Mouse (Mus musculus): ENCODE data around the gene Gm8298.
"Not testable (repeated sequence)": the region's sequence is repeated elsewhere in the genome, so short reads cannot be mapped to it uniquely, and the experiment has no call there.

The Gm8298 gene

GRCm38 (mm10) chr3:59860751-59861150 lies at the start of gene Gm8298:
Gene Gm8298, plus strand, starts transcription at chr3:59861051.
- in situ Hi-C loops (cut with MboI; ENCODE audit: low pct_unique_long_range_greater_than_20kb in 1 of 2, low sequenced_read_pairs in 2 of 2, unreplicated experiment in 1 of 2), result loop anchor here (25.0 kb wide), 2 partner anchors 202 to 252 kb away; no protein-coding TSS in a partner anchor

DNA sequence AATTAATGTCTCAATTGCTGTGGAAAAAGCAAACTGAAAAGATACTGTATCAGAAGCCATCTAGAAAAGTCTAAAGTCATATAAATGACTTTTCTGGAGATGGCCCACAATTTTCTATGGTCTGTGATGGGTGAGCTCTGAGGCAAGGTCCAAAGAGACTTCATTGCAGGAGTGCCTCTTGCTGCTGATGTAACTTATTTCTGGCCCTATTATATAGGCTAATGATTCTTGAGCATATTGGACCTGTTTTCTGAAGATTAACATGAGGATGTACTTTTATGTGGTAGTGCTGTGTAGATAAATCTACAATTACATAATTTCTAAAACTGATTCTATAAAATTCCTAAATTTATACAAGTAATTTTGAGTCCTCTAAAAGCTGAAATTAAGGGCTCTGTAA lies 47.7 kb upstream of the Gm8298 start:
- in situ Hi-C loops (cut with MboI; ENCODE audit: low pct_unique_long_range_greater_than_20kb in 1 of 2, low sequenced_read_pairs in 2 of 2, unreplicated experiment in 1 of 2), result no loop called here

- in situ Hi-C loops (cut with MboI; ENCODE audit: low pct_unique_long_range_greater_than_20kb in 1 of 2, low sequenced_read_pairs in 2 of 2, unreplicated experiment in 1 of 2), result loop anchor here (25.0 kb wide), 2 partner anchors 192 to 242 kb away; no protein-coding TSS in a partner anchor
Measured at GRCm38 (mm10) chr3:59870765-59871164, 9.9 kb downstream of the Gm8298 start.

- in situ Hi-C loops (cut with MboI; ENCODE audit: low pct_unique_long_range_greater_than_20kb in 1 of 2, low sequenced_read_pairs in 2 of 2, unreplicated experiment in 1 of 2), result not testable (repeated sequence)
Measured at GRCm38 (mm10) chr3:59877601-59878000, 16.8 kb downstream of the Gm8298 start.

- in situ Hi-C loops (cut with MboI; ENCODE audit: low pct_unique_long_range_greater_than_20kb in 1 of 2, low sequenced_read_pairs in 2 of 2, unreplicated experiment in 1 of 2), result not testable (repeated sequence)
Measured at GRCm38 (mm10) chr3:59879801-59880554, 19.1 kb downstream of the Gm8298 start.

DNA sequence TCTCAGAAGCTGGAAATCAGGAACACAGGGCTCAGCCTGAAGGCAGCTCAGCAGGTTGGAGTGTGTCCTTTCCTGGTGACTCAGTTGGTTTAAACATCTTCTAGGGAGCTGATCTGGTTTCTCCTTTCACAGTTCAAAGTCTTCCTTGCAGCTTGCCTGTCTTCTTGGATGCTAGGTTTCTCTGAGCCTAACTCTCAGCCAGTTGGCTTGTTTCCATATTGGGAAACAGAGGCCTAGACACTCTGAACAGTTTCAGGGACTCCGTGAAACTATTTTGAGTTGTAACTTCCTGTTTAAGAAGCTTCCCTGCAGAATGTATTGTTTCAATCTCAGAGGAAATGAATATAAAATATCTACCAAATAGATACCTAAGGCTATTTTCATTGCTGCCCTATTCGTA lies 32.4 kb downstream of the Gm8298 start:
- in situ Hi-C loops (cut with MboI; ENCODE audit: low pct_unique_long_range_greater_than_20kb in 1 of 2, low sequenced_read_pairs in 2 of 2, unreplicated experiment in 1 of 2), result no loop called here

DNA sequence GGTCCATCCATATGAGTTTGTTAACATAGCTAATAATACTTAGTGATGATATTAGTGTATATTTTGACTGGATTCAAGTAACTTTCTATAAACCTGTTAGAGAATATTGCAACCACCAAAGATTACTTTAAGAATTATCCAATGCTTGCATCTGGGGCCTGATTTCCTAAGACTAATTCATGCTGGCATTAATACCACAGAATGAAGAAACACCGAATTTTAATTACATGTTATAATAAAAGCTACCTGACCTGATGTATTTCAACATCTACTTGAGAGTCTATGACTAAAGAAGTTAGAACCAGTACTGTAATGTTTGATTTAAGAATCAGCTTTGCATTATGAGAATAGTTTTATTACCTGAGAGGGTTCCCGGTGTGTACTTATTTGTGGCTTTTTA lies 64.1 kb downstream of the Gm8298 start, which contains the start of gene C130079G13Rik:
Gene C130079G13Rik, plus strand, starts transcription at position 301 of the 400 bp plus-strand sequence.
- in situ Hi-C loops (cut with MboI; ENCODE audit: low pct_unique_long_range_greater_than_20kb in 1 of 2, low sequenced_read_pairs in 2 of 2, unreplicated experiment in 1 of 2), result no loop called here

Data from mouse embryonic stem cell (cell line).